Mouse (Mus musculus) E14TG2a.4 (cell line): Measurements from ENCODE around the gene Tomm6.
A peak's percentile ranks its signal among the peaks of the same experiment; 100 is the strongest.

Experiments
- CTCF ChIP-seq: conservative IDR thresholded peaks from 2 replicates; pipeline ENCODE4 v1.5.1; 2014; ENCODE audit warnings: low read length
- NANOG ChIP-seq: IDR thresholded peaks from 2 replicates; pipeline ENCODE4 v1.6.1; 2014; ENCODE audit warnings: borderline replicate concordance, low read length, mixed read lengths
- POU5F1 ChIP-seq: IDR thresholded peaks from 2 replicates; pipeline ENCODE4 v1.6.1; 2014; ENCODE audit warnings: low read length, borderline replicate concordance

GRCm38 (mm10) chr17:47687409-47688343 is 510 bp downstream of the Tomm6 start:
- TF ChIP-seq CTCF (no peak), NANOG (peak; percentile 12; the same call in 1 of the 2 replicates), POU5F1 (no peak)
